Mouse (Mus musculus) stomach, embryonic 15.5 days (tissue): ENCODE measurements around the gene Eml6. TPM values are rescaled to one million over a fixed set of nuclear protein-coding genes. Genes with fewer than 3 reads are reported as not detected.
"Not testable (repeated sequence)": the region's sequence is repeated elsewhere in the genome, so short reads cannot be mapped to it uniquely, and the experiment has no call there.

Experiments
- ATAC-seq: fragments of 200-750 bp; cut with Nextera tagmentation; 2 replicates; pipeline ENCODE4 v1.8.0; 2017; ENCODE audit warnings: low read depth, moderate number of reproducible peaks, moderate TSS enrichment; ENCODE audit not compliant: insufficient read depth, low FRiP score
- H3K27ac ChIP-seq: fragments of 300-500 bp; sonication (generic); 2 replicates; pipeline ENCODE4 v1.5.1; 2015; ENCODE audit warnings: mild to moderate bottlenecking, inconsistent platforms
- H3K27me3 ChIP-seq: fragments of 300-500 bp; sonication (generic); replicated peaks from 2 replicates; pipeline ENCODE4 v1.6.1; 2015; ENCODE audit warnings: inconsistent platforms
- H3K36me3 ChIP-seq: fragments of 300-500 bp; sonication (generic); 2 replicates; pipeline ENCODE4 v1.6.1; 2015; ENCODE audit warnings: inconsistent platforms
- H3K4me1 ChIP-seq: fragments of 300-500 bp; sonication (generic); 2 replicates; pipeline ENCODE4 v1.6.1; 2015; ENCODE audit warnings: inconsistent platforms
- H3K4me2 ChIP-seq: fragments of 300-500 bp; sonication (generic); 2 replicates; pipeline ENCODE4 v1.6.1; 2015; ENCODE audit warnings: mild to moderate bottlenecking, inconsistent platforms
- H3K4me3 ChIP-seq: fragments of 300-500 bp; sonication (generic); replicated peaks from 2 replicates; pipeline ENCODE4 v1.5.1; 2015; ENCODE audit warnings: inconsistent platforms
- H3K9ac ChIP-seq: fragments of 300-500 bp; sonication (generic); 2 replicates; pipeline ENCODE4 v1.6.1; 2015; ENCODE audit warnings: inconsistent platforms
- H3K9me3 ChIP-seq: fragments of 300-500 bp; sonication (generic); 2 replicates; pipeline ENCODE4 v1.6.1; 2016; ENCODE audit warnings: inconsistent platforms
- WGBS: fragments of 180-500 bp; shearing (Covaris S2); methylation state at CpG from one replicate; pipeline ENCODE4 v1.1.7; 2015; 5-methylcytosine and 5-hydroxymethylcytosine counted together
- polyA plus RNA-seq: library from polyadenylated mRNA; unstranded; fragments of >200 nt; fragmentation: Nextera tagmentation; extraction: Ambion mirVana; gene quantifications from 2 replicates; pipeline ENCODE4 v1.2.1, GENCODE M21; 2015

Eml6 gene
- polyA plus RNA-seq, 1 experiment from 2014 or later = 0.65 TPM

DNA sequence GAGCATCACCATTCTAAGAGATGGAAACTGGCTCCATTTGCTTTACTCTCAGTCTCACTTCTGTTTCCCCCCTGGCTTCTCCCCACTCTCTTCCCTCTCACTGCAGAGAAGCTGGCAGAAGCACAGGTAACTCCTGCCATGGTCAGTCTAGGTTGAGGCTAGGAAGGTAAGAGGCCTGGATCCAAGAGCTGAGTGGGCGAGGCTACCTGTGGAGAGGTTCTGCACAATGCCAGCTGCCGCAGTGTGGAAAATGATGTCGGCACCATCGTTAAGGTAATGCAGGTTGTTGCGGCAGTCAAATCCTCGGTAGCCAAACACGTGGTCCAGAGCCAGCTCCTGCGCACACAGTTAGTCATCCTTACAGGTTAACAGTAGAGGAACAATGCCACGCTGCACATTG is 264.4 kb downstream of the Eml6 start:
- no peaks in the 10 kb centered on the region for H3K36me3 ChIP-seq
- H3K9me3 ChIP-seq = no peaks in the 10 kb centered on the region
- no peak overlapping the region for H3K4me2 ChIP-seq
- H3K27ac ChIP-seq = no peak overlapping the region
- ATAC-seq = no peak
- no peak overlapping the region for H3K9ac ChIP-seq
- no peaks in the 10 kb centered on the region for H3K27me3 ChIP-seq
- no peak overlapping the region for H3K4me3 ChIP-seq
- no peaks in the 10 kb centered on the region for H3K4me1 ChIP-seq
- 91% methylated on average over 9 of the region's 9 CpGs for WGBS

DNA sequence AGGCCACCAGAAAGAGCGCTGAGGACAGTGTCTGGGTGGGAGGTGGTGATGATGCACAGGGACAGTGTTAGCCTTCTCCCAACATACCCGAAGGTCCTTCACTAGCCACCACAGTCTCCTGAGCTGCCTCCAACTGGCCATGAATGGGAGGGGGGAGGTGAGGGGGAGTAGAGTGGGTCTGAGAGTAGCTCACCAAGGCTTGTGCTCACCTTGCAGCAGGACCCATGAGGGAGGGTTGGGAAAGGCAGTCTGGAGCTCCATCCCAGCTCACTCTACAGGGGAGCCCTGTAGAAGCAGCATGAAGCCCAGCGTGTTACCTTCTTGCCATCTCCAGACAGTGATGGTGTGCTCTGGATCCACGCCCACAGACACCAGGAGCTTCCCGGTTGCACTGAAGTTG is 267.2 kb downstream of the Eml6 start:
- H3K9ac ChIP-seq = no peak overlapping the region
- 83% methylated on average over 5 of the region's 5 CpGs for WGBS
- H3K4me1 ChIP-seq = no peaks in the 10 kb centered on the region
- no peak overlapping the region for H3K4me2 ChIP-seq
- no peak; the same call in 1 of the 2 replicates for ATAC-seq
- no peaks in the 10 kb centered on the region for H3K36me3 ChIP-seq
- no peak overlapping the region for H3K27ac ChIP-seq
- no peaks in the 10 kb centered on the region for H3K9me3 ChIP-seq
- no peak overlapping the region for H3K4me3 ChIP-seq
- no peaks in the 10 kb centered on the region for H3K27me3 ChIP-seq

DNA sequence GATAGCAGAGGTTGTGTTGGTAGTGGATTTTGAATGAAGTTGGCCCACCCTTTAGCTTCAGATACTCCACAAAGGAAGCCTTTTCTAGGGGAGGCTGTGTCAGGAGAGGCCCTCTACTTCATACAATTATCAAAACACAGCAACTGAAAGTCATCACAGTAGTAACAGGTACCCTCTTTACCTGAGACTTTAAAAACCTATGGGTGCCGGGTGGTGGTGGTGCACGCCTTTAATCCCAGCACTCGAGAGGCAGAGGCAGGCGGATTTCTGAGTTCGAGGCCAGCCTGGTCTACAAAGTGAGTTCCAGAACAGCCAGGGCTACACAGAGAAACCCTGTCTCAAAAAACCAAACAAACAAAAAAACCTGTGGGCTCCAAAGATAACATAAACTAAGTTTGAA is 269.8 kb downstream of the Eml6 start:
- WGBS = 90% methylated on average over 5 of the region's 5 CpGs
- not testable (repeated sequence) for H3K9ac ChIP-seq, H3K27me3 ChIP-seq, H3K36me3 ChIP-seq, H3K4me3 ChIP-seq, ATAC-seq, H3K4me2 ChIP-seq, H3K27ac ChIP-seq, H3K4me1 ChIP-seq, H3K9me3 ChIP-seq

DNA sequence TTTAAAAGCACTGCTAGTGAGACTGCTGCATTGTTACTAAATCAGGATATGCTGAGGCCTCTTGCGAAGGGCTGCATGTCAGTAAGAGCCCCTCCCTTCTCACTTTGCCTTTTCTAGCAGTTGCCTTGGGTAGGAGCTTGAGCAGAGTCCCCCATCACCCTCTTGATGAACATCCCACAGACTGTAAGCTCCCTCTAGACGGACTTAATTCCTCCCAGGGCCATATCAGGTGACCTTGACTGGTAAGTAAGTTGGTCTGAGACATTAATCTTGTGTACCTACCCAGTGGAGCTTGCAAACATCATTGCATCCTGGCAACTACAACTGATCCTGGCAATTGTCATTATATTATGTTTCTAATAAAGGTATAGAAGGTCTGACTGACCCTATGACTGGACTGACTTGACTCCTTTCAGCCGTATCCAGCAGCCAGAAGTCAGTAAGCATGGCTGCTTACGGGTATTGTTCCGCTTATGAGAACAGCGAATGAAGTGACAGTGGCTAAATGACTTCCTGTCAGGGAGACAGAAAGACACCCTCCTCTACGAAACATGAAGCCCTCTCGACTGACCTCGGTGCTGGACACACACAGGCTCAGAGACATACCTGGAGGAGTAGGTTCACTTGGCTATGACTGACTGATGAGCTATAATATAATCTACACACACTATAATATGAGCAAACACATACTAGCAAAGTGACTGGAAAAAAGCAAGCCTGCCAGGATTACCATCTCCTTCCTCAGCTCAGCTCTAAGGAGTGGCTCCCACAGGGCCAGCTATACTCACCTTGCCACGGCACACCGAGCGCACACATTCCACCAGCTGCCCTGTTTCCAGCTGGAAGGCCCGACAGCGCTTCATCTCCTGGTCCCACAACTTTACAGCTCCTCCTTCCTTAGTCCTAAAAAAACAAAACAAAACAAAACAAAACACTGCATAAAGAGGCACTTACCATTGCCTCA is 273.9 kb downstream of the Eml6 start:
- WGBS = 84% methylated on average over 14 of the region's 14 CpGs
- H3K4me3 ChIP-seq = no peak overlapping the region
- no peaks in the 10 kb centered on the region for H3K27me3 ChIP-seq
- 0 out of 2 replicates have a peak, but pooled peaks cover 4% of the 10 kb centered on the region for H3K36me3 ChIP-seq
- no peaks in the 10 kb centered on the region for H3K9me3 ChIP-seq
- no peaks in the 10 kb centered on the region for H3K4me1 ChIP-seq
- H3K4me2 ChIP-seq = no peak overlapping the region
- H3K27ac ChIP-seq = no peak overlapping the region
- ATAC-seq = no peak
- H3K9ac ChIP-seq = no peak overlapping the region

DNA sequence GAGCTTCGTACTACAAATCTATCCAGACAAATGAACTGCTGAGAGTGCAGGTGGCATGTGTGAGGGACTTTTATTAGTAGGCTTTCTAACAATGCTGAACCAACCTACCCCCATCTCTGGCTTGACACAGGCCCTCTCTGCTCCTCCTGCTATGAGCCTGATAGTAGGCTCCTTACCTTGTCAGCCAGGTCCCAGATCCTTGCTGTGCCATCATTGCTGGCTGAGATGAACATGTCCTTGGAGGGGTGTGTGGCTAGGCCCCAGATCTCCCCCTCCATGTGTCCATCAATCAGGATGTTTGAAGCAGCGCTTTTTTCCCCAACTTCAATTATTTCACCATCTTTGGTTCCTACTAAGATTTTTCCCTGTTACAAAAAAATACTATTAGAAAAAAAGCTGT is 274.8 kb downstream of the Eml6 start:
- H3K27ac ChIP-seq = no peak overlapping the region
- peaks cover 14% of the 10 kb centered on the region; the same call in 1 of the 2 replicates for H3K36me3 ChIP-seq
- ATAC-seq = no peak
- H3K4me3 ChIP-seq = no peak overlapping the region
- WGBS = 84% methylated on average over 2 of the region's 2 CpGs
- no peak overlapping the region for H3K4me2 ChIP-seq
- H3K9ac ChIP-seq = no peak overlapping the region
- H3K9me3 ChIP-seq = no peaks in the 10 kb centered on the region
- H3K4me1 ChIP-seq = no peaks in the 10 kb centered on the region
- H3K27me3 ChIP-seq = no peaks in the 10 kb centered on the region

DNA sequence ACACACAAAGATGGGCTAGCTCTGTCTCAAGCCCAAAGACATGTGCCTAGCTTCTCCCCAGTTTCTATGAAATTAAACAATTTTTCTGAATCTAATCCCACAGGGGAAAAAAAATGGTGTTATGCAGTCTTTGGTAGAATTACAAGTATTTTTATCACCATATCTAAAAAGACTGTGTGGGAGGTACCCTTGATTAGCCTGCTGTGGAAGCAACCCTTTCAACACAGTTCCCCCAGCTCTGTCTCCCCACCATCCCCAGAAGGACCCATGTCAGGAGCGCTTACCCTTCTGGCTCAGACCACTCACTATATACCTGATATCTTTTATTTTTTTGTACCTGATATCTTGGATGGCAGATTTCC is 276.4 kb downstream of the Eml6 start:
- no peak overlapping the region for H3K4me3 ChIP-seq
- no peak overlapping the region for H3K4me2 ChIP-seq
- ATAC-seq = no peak
- 92% methylated on average over 1 of the region's 1 CpGs for WGBS
- H3K36me3 ChIP-seq = peaks cover 15% of the 10 kb centered on the region; the same call in 1 of the 2 replicates
- H3K9ac ChIP-seq = no peak overlapping the region
- no peak overlapping the region for H3K27ac ChIP-seq
- no peaks in the 10 kb centered on the region for H3K27me3 ChIP-seq
- no peaks in the 10 kb centered on the region for H3K4me1 ChIP-seq
- H3K9me3 ChIP-seq = no peaks in the 10 kb centered on the region

DNA sequence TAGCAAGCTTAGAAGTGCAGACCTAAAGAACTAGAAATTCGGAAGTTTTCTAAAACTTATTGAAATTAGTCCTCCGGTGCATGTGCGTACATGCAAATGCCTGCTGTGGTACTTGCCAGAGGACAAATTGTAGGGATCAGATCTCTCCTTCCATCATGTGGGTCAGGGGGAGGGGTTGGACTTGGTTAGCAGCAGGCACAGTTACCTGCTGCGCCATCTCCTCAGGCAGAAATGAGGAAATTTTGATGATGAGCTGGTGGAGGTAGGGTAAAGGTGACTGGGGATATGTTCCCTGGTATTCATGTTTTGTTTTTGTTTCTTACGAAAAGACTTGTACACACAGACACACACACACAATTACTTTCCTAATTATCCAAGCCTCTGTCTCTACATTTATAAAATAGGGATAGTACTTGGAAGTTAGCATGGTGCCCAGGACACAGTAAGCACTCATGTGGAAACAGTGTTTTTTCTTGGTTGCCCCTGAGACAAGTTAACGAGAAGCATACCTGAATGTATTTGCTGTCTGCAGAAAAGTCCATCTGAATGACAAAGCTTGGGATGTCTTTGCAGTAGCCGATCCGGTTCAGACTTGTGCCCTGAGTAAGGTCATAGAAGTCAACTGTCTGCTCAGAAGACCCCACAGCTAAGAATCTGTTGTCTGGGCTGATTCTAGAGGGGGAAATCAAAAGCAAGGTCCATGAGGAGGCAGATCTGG is 276.9 kb downstream of the Eml6 start:
- H3K27me3 ChIP-seq = no peaks in the 10 kb centered on the region
- no peak overlapping the region for H3K4me3 ChIP-seq
- no peak overlapping the region for H3K27ac ChIP-seq
- no peaks in the 10 kb centered on the region for H3K9me3 ChIP-seq
- peaks cover 15% of the 10 kb centered on the region; the same call in 1 of the 2 replicates for H3K36me3 ChIP-seq
- no peak for ATAC-seq
- no peaks in the 10 kb centered on the region for H3K4me1 ChIP-seq
- H3K4me2 ChIP-seq = no peak overlapping the region
- 90% methylated on average over 8 of the region's 8 CpGs for WGBS
- H3K9ac ChIP-seq = no peak overlapping the region

DNA sequence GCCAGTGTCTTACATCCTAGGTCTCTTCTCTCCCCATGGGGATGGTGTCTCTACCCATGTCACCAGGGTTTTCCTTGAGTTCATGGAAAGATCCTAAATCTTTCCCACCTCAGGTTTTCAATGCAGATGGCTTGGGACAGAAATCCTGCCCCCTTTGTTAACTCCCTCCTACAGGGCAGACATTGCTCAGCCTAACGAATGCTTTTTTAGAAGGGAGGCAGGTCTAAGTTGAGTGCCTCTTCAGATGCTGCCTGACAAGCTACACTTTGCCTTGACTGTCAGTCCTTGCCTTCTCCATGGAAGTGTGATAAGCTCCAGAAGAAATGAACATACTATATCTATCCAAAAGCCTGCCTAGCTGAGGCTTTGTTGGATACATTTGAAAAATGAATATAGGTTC is 278.0 kb downstream of the Eml6 start:
- no peak overlapping the region for H3K9ac ChIP-seq
- no peaks in the 10 kb centered on the region for H3K9me3 ChIP-seq
- H3K36me3 ChIP-seq = peaks cover 15% of the 10 kb centered on the region; the same call in 1 of the 2 replicates
- no peak overlapping the region for H3K27ac ChIP-seq
- no peak overlapping the region for H3K4me2 ChIP-seq
- 87% methylated on average over 1 of the region's 1 CpGs for whole genome bisulfite sequencing
- no peak for ATAC-seq
- no peaks in the 10 kb centered on the region for H3K27me3 ChIP-seq
- no peak overlapping the region for H3K4me3 ChIP-seq
- no peaks in the 10 kb centered on the region for H3K4me1 ChIP-seq

DNA sequence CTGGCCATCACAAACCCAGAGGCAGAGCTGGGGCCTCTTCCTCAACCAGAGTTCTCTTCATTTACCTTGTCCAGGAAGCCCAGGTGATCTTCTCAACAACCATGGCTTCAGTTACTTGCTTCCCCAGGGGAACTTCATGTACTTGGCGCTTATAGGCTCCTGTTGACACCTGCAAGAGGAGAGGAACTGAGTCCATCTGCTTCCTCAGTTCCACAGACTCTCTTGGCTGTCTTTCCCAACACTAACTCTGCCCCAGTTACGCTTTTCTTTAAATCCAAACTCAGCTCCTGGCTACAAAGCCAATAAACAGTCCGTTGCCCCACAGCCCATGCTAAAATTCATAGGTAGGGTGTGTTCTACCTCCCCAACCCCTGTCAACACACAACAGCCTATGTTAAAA is 278.5 kb downstream of the Eml6 start:
- ATAC-seq = no peak
- 93% methylated on average over 3 of the region's 3 CpGs for WGBS
- H3K27ac ChIP-seq = no peak overlapping the region
- no peaks in the 10 kb centered on the region for H3K9me3 ChIP-seq
- no peak overlapping the region for H3K9ac ChIP-seq
- H3K4me3 ChIP-seq = no peak overlapping the region
- H3K36me3 ChIP-seq = peaks cover 15% of the 10 kb centered on the region; the same call in 1 of the 2 replicates
- no peaks in the 10 kb centered on the region for H3K27me3 ChIP-seq
- H3K4me1 ChIP-seq = no peaks in the 10 kb centered on the region
- no peak overlapping the region for H3K4me2 ChIP-seq

DNA sequence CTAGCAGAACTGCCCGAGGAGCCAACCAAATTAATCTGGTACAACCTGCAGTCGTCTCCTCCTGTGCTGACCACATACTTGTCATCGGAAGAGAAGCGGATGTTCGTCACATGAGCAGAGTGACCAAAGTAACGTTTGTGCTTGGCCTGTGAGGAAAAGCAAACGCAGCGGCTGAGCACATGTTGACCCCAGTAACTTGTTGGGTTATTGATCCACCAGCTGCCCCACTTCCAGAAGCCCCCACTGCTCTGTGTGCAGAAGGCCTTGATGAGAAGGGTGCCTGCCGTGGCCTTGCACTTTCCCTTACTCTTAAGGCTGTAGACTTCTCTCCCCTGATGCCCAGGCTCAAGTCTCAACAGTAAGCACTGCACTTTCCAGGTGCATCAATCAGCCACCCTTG is 279.6 kb downstream of the Eml6 start:
- Histone ChIP-seq H3K4me3 (no peak overlapping the region), H3K9ac (no peak overlapping the region), H3K27me3 (no peaks in the 10 kb centered on the region), H3K4me1 (no peaks in the 10 kb centered on the region), H3K27ac (no peak overlapping the region), H3K4me2 (no peak overlapping the region), H3K36me3 (peaks cover 15% of the 10 kb centered on the region; the same call in 1 of the 2 replicates), H3K9me3 (no peaks in the 10 kb centered on the region)
- 78% methylated on average over 9 of the region's 9 CpGs for WGBS
- no peak for ATAC-seq

DNA sequence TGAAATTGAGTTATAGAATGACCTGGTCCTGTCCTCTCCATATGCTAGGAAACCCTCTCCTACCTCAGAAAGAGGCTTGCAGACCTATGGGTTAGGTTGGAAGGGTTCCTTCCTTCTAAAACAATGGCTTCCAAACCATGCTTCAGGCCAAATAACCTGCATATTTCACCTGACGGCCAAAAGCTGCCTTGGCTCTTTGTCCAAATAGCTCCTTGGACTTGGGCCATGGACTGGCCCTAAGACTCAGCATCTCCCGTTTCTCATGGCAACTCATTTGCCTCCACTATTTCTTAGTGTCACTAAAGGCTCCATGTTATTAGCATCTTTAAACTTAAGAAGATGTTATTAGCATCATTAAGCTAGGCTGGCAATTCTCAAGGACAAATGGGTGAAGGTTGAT is 280.3 kb downstream of the Eml6 start:
- no peaks in the 10 kb centered on the region for H3K9me3 ChIP-seq
- H3K27me3 ChIP-seq = no peaks in the 10 kb centered on the region
- H3K27ac ChIP-seq = no peak overlapping the region
- H3K4me3 ChIP-seq = no peak overlapping the region
- 73% methylated on average over 2 of the region's 2 CpGs for WGBS
- no peak overlapping the region for H3K4me2 ChIP-seq
- H3K9ac ChIP-seq = no peak overlapping the region
- no peaks in the 10 kb centered on the region for H3K4me1 ChIP-seq
- peaks cover 15% of the 10 kb centered on the region; the same call in 1 of the 2 replicates for H3K36me3 ChIP-seq
- ATAC-seq = no peak

DNA sequence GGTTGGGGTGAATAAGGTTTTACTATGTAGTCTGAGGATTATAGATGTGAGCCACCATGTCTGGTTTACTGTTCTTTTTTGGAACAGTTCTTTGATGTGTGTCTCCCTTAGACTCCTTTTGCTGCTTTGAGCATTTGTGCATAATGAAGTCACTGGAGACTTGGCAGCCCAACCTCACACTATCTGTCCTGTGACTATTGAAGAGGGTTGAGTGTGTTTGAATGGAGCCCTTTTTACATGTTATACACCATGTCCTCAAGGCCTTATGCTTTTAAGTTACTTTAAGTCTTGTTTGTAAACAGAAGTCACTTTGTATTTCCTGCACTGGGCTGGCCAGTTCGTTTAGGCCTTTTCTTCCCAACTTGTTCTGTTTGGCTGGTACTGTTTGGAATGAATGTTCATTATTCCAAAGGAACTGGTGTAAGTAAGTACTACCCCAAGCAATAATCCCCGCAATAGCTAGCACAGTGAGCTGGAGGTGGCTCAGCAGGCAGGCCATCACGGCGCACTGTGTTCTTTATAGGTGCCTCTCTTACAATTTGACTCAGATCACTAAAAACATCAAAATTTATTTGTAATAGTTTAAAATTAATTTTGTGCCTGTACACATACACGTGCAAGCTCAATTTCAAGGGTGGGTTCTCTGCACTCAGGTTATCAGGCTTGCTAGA is 280.9 kb downstream of the Eml6 start:
- H3K27ac ChIP-seq = no peak overlapping the region
- no peak overlapping the region for H3K4me3 ChIP-seq
- H3K27me3 ChIP-seq = no peaks in the 10 kb centered on the region
- H3K36me3 ChIP-seq = peaks cover 15% of the 10 kb centered on the region; the same call in 1 of the 2 replicates
- no peak overlapping the region for H3K4me2 ChIP-seq
- no peaks in the 10 kb centered on the region for H3K9me3 ChIP-seq
- H3K4me1 ChIP-seq = no peaks in the 10 kb centered on the region
- no peak overlapping the region for H3K9ac ChIP-seq
- 86% methylated on average over 5 of the region's 5 CpGs for WGBS
- ATAC-seq = no peak
